Mouse (Mus musculus): ENCODE results near the gene Alox8. TPM values are rescaled to one million over a fixed set of nuclear protein-coding genes. Genes with fewer than 3 reads are reported as not detected.

Gene Alox8
- total and polyA plus RNA-seq, 2 experiments from 2014 or later = 0.86 to 3.0 TPM

- no peak overlapping the region for H3K4me2 ChIP-seq (ENCODE audit: low read depth, low read length)
- H3K36me3 ChIP-seq (replicated peaks; ENCODE audit: control insufficient read depth, insufficient read depth, low read length) = no peaks in the 10 kb centered on the region
- H3K27ac ChIP-seq (ENCODE audit: low read depth) = no peak overlapping the region
- WGBS = 27% methylated on average over 6 of the region's 6 CpGs
- DNase-seq (ENCODE audit: low spot score) (no peak), ATAC-seq (ENCODE audit: insufficient read depth, low read depth) (no peak)
- H3K9ac ChIP-seq (replicated peaks; ENCODE audit: low read depth, low read length) = no peak overlapping the region
- no peaks in the 10 kb centered on the region for H3K9me3 ChIP-seq (replicated peaks; ENCODE audit: control insufficient read depth, low read length)
- no peak overlapping the region for H3K4me3 ChIP-seq (ENCODE audit: low read depth, low read length)
- H3K27me3 ChIP-seq (ENCODE audit: control insufficient read depth, insufficient read depth, low read length) = peaks cover 17% of the 10 kb centered on the region
- peaks cover 8% of the 10 kb centered on the region for H3K4me1 ChIP-seq (ENCODE audit: control insufficient read depth, insufficient read depth)
- TF ChIP-seq CTCF (IDR thresholded peaks at IDR 0.05; ENCODE audit: low read depth) (no peak), EP300 (IDR thresholded peaks at IDR 0.05; ENCODE audit: low read depth) (no peak)
These were observed 2.6 kb upstream of the Alox8 start for GRCm38 (mm10) chr11:69200231-69200630.

GRCm38 (mm10) chr11:69199251-69199650, 1.6 kb upstream of the Alox8 start:
- Histone ChIP-seq H3K9ac (replicated peaks; ENCODE audit: low read depth, low read length) (no peak overlapping the region), H3K4me2 (ENCODE audit: low read depth, low read length) (no peak overlapping the region), H3K4me1 (ENCODE audit: control insufficient read depth, insufficient read depth) (peaks cover 8% of the 10 kb centered on the region), H3K4me3 (ENCODE audit: low read depth, low read length) (no peak overlapping the region), H3K27ac (ENCODE audit: low read depth) (no peak overlapping the region), H3K9me3 (replicated peaks; ENCODE audit: control insufficient read depth, low read length) (no peaks in the 10 kb centered on the region), H3K36me3 (replicated peaks; ENCODE audit: control insufficient read depth, insufficient read depth, low read length) (no peaks in the 10 kb centered on the region), H3K27me3 (ENCODE audit: control insufficient read depth, insufficient read depth, low read length) (peaks cover 17% of the 10 kb centered on the region)
- ATAC-seq (ENCODE audit: insufficient read depth, low read depth) = no peak
- DNase-seq (ENCODE audit: low spot score) = no peak
- 85% methylated on average over 1 of the region's 1 CpGs for WGBS
- no peak for TF ChIP-seq CTCF (IDR thresholded peaks at IDR 0.05; ENCODE audit: low read depth)
- TF ChIP-seq EP300 (IDR thresholded peaks at IDR 0.05; ENCODE audit: low read depth) = no peak

DNA sequence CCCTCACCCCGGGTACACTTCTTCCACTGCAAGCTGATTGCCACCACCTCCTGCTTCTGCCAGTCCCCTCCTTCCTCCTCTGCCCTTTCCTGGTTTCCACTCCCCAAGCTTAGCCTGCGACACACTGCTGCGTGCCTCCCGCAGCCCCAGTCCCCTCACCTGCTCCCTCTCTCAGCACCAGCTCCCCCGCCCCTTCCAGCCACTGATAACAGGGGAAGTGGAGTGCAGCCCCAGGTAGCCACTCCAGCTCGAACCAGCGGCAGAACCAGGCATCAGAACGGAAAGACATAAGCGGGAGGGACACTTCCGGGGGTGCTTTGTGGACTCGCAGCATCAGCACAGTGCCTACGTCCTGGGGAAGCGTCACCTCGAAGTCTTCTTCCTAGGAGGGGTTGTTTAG, 449 bp downstream of the Alox8 start:
- Histone ChIP-seq H3K4me3 (ENCODE audit: low read depth, low read length) (peak overlapping the region; percentile 26), H3K27me3 (ENCODE audit: control insufficient read depth, insufficient read depth, low read length) (peaks cover 17% of the 10 kb centered on the region), H3K9me3 (replicated peaks; ENCODE audit: control insufficient read depth, low read length) (no peaks in the 10 kb centered on the region), H3K27ac (ENCODE audit: low read depth) (no peak overlapping the region), H3K4me1 (ENCODE audit: control insufficient read depth, insufficient read depth) (peaks cover 8% of the 10 kb centered on the region), H3K36me3 (replicated peaks; ENCODE audit: control insufficient read depth, insufficient read depth, low read length) (no peaks in the 10 kb centered on the region), H3K4me2 (ENCODE audit: low read depth, low read length) (peak overlapping the region; percentile 49), H3K9ac (replicated peaks; ENCODE audit: low read depth, low read length) (0 out of 2 replicates have a peak overlapping the region, but pooled peaks have one; percentile 23)
- DNase-seq (ENCODE audit: low spot score) (no peak), ATAC-seq (ENCODE audit: insufficient read depth, low read depth) (no peak)
- TF ChIP-seq EP300 (IDR thresholded peaks at IDR 0.05; ENCODE audit: low read depth) = no peak
- TF ChIP-seq CTCF (IDR thresholded peaks at IDR 0.05; ENCODE audit: low read depth) = no peak
- 0% methylated on average over 14 of the region's 14 CpGs for WGBS

GRCm38 (mm10) chr11:69196766-69197165, 877 bp downstream of the Alox8 start:
- peaks cover 8% of the 10 kb centered on the region for H3K4me1 ChIP-seq (ENCODE audit: control insufficient read depth, insufficient read depth)
- peak overlapping the region; percentile 26; the same call in 1 of the 2 replicates for H3K4me3 ChIP-seq (ENCODE audit: low read depth, low read length)
- DNase-seq (ENCODE audit: low spot score) = no peak

GRCm38 (mm10) chr11:69192840-69193239, 4.8 kb downstream of the Alox8 start:
- DNase-seq (ENCODE audit: low spot score) (peak; percentile 45), ATAC-seq (ENCODE audit: insufficient read depth, low read depth) (no peak)
- Histone ChIP-seq H3K9ac (replicated peaks; ENCODE audit: low read depth, low read length) (no peak overlapping the region), H3K4me1 (ENCODE audit: control insufficient read depth, insufficient read depth) (peaks cover 8% of the 10 kb centered on the region), H3K9me3 (replicated peaks; ENCODE audit: control insufficient read depth, low read length) (no peaks in the 10 kb centered on the region), H3K4me3 (ENCODE audit: low read depth, low read length) (no peak overlapping the region), H3K4me2 (ENCODE audit: low read depth, low read length) (no peak overlapping the region), H3K36me3 (replicated peaks; ENCODE audit: control insufficient read depth, insufficient read depth, low read length) (no peaks in the 10 kb centered on the region), H3K27me3 (ENCODE audit: control insufficient read depth, insufficient read depth, low read length) (peaks cover 14% of the 10 kb centered on the region), H3K27ac (ENCODE audit: low read depth) (no peak overlapping the region)
- WGBS = 3% methylated on average over 1 of the region's 1 CpGs
- peak; percentile 89 for TF ChIP-seq CTCF (IDR thresholded peaks at IDR 0.05; ENCODE audit: low read depth)
- TF ChIP-seq EP300 (IDR thresholded peaks at IDR 0.05; ENCODE audit: low read depth) = no peak

More at GRCm38 (mm10) chr11:69196766-69197165, 877 bp downstream of the Alox8 start:
- Histone ChIP-seq H3K27ac (ENCODE audit: low read depth) (no peak overlapping the region), H3K4me2 (ENCODE audit: low read depth, low read length) (peak overlapping the region; percentile 49), H3K27me3 (ENCODE audit: control insufficient read depth, insufficient read depth, low read length) (peaks cover 17% of the 10 kb centered on the region), H3K36me3 (replicated peaks; ENCODE audit: control insufficient read depth, insufficient read depth, low read length) (no peaks in the 10 kb centered on the region), H3K9me3 (replicated peaks; ENCODE audit: control insufficient read depth, low read length) (no peaks in the 10 kb centered on the region), H3K9ac (replicated peaks; ENCODE audit: low read depth, low read length) (no peak overlapping the region)
- TF ChIP-seq EP300 (IDR thresholded peaks at IDR 0.05; ENCODE audit: low read depth) (no peak), CTCF (IDR thresholded peaks at IDR 0.05; ENCODE audit: low read depth) (peak; percentile 24; the same call in 1 of the 2 replicates)
- ATAC-seq (ENCODE audit: insufficient read depth, low read depth) = no peak
- 4% methylated on average over 5 of the region's 5 CpGs for WGBS

DNA sequence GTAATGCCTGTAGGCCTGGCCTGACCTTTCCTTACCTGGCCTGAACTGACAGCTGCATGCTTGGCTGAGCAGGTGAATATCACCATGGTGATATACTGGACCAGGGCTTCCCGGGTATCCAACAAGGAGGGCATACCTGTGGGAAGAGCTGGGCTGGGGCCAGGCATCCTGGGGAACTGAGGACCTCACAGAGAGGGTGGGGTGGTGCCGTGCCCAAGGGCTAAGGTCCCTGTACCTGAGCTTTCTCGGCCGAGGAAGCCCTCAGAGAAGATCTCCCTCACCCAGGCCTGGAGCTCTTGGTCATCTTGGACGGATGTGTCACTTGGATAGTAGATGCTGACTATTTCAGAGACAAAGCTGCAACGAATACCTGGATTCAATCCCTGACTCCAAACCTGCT, 11.7 kb downstream of the Alox8 start:
- TF ChIP-seq EP300 (IDR thresholded peaks at IDR 0.05; ENCODE audit: low read depth) (no peak), CTCF (IDR thresholded peaks at IDR 0.05; ENCODE audit: low read depth) (no peak)
- Histone ChIP-seq H3K9me3 (replicated peaks; ENCODE audit: control insufficient read depth, low read length) (no peaks in the 10 kb centered on the region), H3K9ac (replicated peaks; ENCODE audit: low read depth, low read length) (no peak overlapping the region), H3K4me2 (ENCODE audit: low read depth, low read length) (no peak overlapping the region), H3K4me3 (ENCODE audit: low read depth, low read length) (no peak overlapping the region), H3K27ac (ENCODE audit: low read depth) (no peak overlapping the region), H3K27me3 (ENCODE audit: control insufficient read depth, insufficient read depth, low read length) (no peaks in the 10 kb centered on the region), H3K36me3 (replicated peaks; ENCODE audit: control insufficient read depth, insufficient read depth, low read length) (no peaks in the 10 kb centered on the region), H3K4me1 (ENCODE audit: control insufficient read depth, insufficient read depth) (no peaks in the 10 kb centered on the region)
- no peak for ATAC-seq (ENCODE audit: insufficient read depth, low read depth)
- 75% methylated on average over 6 of the region's 6 CpGs for WGBS
- no peak for DNase-seq (ENCODE audit: low spot score)

Data from heart, postnatal 0 days (tissue).